Mouse (Mus musculus) small intestine, adult 2 months (tissue): ENCODE measurements around the gene Zyg11b.

ENCODE experiments used
- CTCF ChIP-seq: fragments of 200-500 bp; IDR thresholded peaks from 2 replicates; pipeline ENCODE4 v1.5.1; 2012; ENCODE audit warnings: low read depth, mild to moderate bottlenecking, control low read depth, inconsistent platforms, low read length, moderate library complexity, mixed read lengths; ENCODE audit not compliant: insufficient replicate concordance, insufficient read length; ENCODE audit errors: extremely low read depth
- POLR2A ChIP-seq: fragments of 200-500 bp; IDR thresholded peaks from 2 replicates; pipeline ENCODE4 v1.6.1; 2012; ENCODE audit warnings: low read depth, mild to moderate bottlenecking, control low read depth, inconsistent platforms, low read length, moderate library complexity

DNA sequence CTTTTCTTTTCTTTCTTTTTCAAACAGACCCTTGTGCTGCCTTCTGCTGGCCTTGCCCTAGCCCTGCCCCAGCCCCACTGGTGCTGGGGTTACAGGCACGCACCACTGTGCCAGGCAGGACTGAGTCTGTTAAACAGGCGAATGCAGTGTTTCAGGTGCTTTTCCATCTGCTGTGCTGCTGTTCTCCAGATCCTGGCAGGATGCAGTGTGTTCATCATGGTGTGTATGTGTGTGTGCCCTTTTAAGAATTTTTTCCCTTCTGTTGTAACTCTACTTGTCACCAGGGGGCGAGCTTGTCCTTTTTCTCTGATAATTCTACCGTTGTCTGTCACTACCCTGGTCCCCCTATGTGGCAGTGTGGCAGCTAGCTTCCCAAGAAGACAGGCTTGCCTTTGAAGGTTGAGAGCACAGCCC, 38.4 kb upstream of the Zyg11b start:
- TF ChIP-seq CTCF (peak; percentile 56; the same call in 1 of the 2 replicates), POLR2A (no peak)
